Mouse (Mus musculus): Measurements from ENCODE around the gene Pbrm1. TPM values are rescaled to one million over a fixed set of nuclear protein-coding genes. Genes with fewer than 3 reads are reported as not detected.

The Pbrm1 gene
- 10 to 100 TPM; 74.0 to 99.5 TPM for total RNA-seq (2023)

GRCm38 (mm10) chr14:31018860-31019291, at the start of gene Pbrm1, which contains the start of gene Gnl3:
Pbrm1 (plus strand) TSS chr14:31019138.
Gnl3 (minus strand) TSS chr14:31019152.

GRCm38 (mm10) chr14:31001307-31002205, 17.4 kb upstream of the Pbrm1 start, which contains the start of the genes Glt8d1 and Spcs1:
Glt8d1 (plus strand) TSS chr14:31001400.
Spcs1 (minus strand) TSS chr14:31001672.

GRCm38 (mm10) chr14:31128826-31129219, 109.9 kb downstream of the Pbrm1 start, which contains the start of gene Smim4:
Smim4 (minus strand) TSS chr14:31128956.

GRCm38 (mm10) chr14:31130236-31131220, 111.6 kb downstream of the Pbrm1 start, which contains the start of gene Nt5dc2:
Nt5dc2 (plus strand) TSS chr14:31131053.

GRCm38 (mm10) chr14:31168425-31168824, 149.5 kb downstream of the Pbrm1 start, which contains the start of gene Stab1:
Stab1 (minus strand) TSS chr14:31168641.

Other genes with a start within 250 kb of the Pbrm1 start
- 10 to 100 TPM; 19.9 to 21.2 TPM for gene Tmem110, start 193.5 kb upstream of the Pbrm1 start, total RNA-seq (2023)
- gene Mustn1, start 139.9 kb upstream of the Pbrm1 start, total RNA-seq (2023): 1 to 10 TPM; 1.1 to 3.0 TPM
- gene Itih4, start 132.7 kb upstream of the Pbrm1 start, total RNA-seq (2023): under 1 TPM in 1 of 2 experiments, not detected in 1; 0.26 TPM
- not detected for gene Itih3, start 95.4 kb upstream of the Pbrm1 start, total RNA-seq (2023)
- not detected for gene Itih1, start 75.8 kb upstream of the Pbrm1 start, total RNA-seq (2023)
- 1 to 10 TPM; 7.1 to 7.2 TPM for gene Nek4, start 67.8 kb upstream of the Pbrm1 start, total RNA-seq (2023)
- 10 to 100 TPM; 17.3 to 22.6 TPM for gene Glt8d1, start 17.7 kb upstream of the Pbrm1 start, total RNA-seq (2023)
- 10 to 100 TPM; 73.8 to 78.7 TPM for gene Spcs1, start 17.5 kb upstream of the Pbrm1 start, total RNA-seq (2023)
- 100 to 1,000 TPM; 396 to 425 TPM for gene Gnl3, start within 50 bp of the Pbrm1 start, total RNA-seq (2023)
- gene Smim4, start 109.8 kb downstream of the Pbrm1 start, total RNA-seq (2023): 10 to 100 TPM; 23.5 to 26.8 TPM
- 1 to 10 TPM in 1 of 2 experiments, under 1 TPM in 1; 0.65 to 1.5 TPM for gene Nt5dc2, start 111.9 kb downstream of the Pbrm1 start, total RNA-seq (2023)
- 1 to 10 TPM in 1 of 2 experiments, not detected in 1; 1.0 TPM for gene Stab1, start 149.5 kb downstream of the Pbrm1 start, total RNA-seq (2023)
- not detected for gene Tnnc1, start 189.2 kb downstream of the Pbrm1 start, total RNA-seq (2023)
- 100 to 1,000 TPM; 375 to 386 TPM for gene Nisch, start 197.8 kb downstream of the Pbrm1 start, total RNA-seq (2023)
- gene Sema3g, start 198.7 kb downstream of the Pbrm1 start, total RNA-seq (2023): under 1 TPM in 1 of 2 experiments, not detected in 1; 0.15 TPM
- gene Phf7, start 232.2 kb downstream of the Pbrm1 start, total RNA-seq (2023): 10 to 100 TPM; 17.9 to 22.6 TPM
- 100 to 1,000 TPM; 108 to 116 TPM for gene Bap1, start 232.3 kb downstream of the Pbrm1 start, total RNA-seq (2023)